Mouse (Mus musculus): ENCODE measurements around the gene Slc38a5. TPM values are rescaled to one million over a fixed set of nuclear protein-coding genes. Genes with fewer than 3 reads are reported as not detected.

Gene Slc38a5
- total RNA-seq (2023) = not detected

GRCm38 (mm10) chrX:8271083-8271820, at the start of gene Slc38a5:
TSS of gene Slc38a5 (plus strand) at chrX:8271133.

GRCm38 (mm10) chrX:8252334-8253285, 18.3 kb upstream of the Slc38a5 start, which contains the start of gene Ftsj1:
TSS of gene Ftsj1 (minus strand) at chrX:8252406.

GRCm38 (mm10) chrX:8327124-8327523, 56.2 kb downstream of the Slc38a5 start, which contains the start of gene Ssxb10:
TSS of gene Ssxb10 (plus strand) at chrX:8327424.

Other genes starting within 250 kb of the Slc38a5 start
- 10 to 100 TPM; 29.7 to 33.9 TPM for gene Suv39h1, start 196.4 kb upstream of the Slc38a5 start, total RNA-seq (2023)
- 100 to 1,000 TPM; 133 to 139 TPM for gene Was, start 180.6 kb upstream of the Slc38a5 start, total RNA-seq (2023)
- gene Wdr13, start 138.2 kb upstream of the Slc38a5 start, total RNA-seq (2023) = 10 to 100 TPM; 33.3 to 45.5 TPM
- 100 to 1,000 TPM; 511 to 604 TPM for gene Rbm3, start 125.3 kb upstream of the Slc38a5 start, total RNA-seq (2023)
- 10 to 100 TPM; 20.6 to 27.3 TPM for gene Tbc1d25, start 95.0 kb upstream of the Slc38a5 start, total RNA-seq (2023)
- 10 to 100 TPM; 33.2 to 42.0 TPM for gene Ebp, start 77.6 kb upstream of the Slc38a5 start, total RNA-seq (2023)
- not detected for gene Porcn, start 64.6 kb upstream of the Slc38a5 start, total RNA-seq (2023)
- 10 to 100 TPM; 17.6 to 21.2 TPM for gene Ftsj1, start 18.7 kb upstream of the Slc38a5 start, total RNA-seq (2023)
- gene Ssxb10, start 56.3 kb downstream of the Slc38a5 start, total RNA-seq (2023) = not detected
- not detected for gene Ssxb9, start 95.8 kb downstream of the Slc38a5 start, total RNA-seq (2023)
- gene Ssxb1, start 142.2 kb downstream of the Slc38a5 start, total RNA-seq (2023) = not detected
- gene Ssxb2, start 190.6 kb downstream of the Slc38a5 start, total RNA-seq (2023) = not detected